Mouse (Mus musculus): ENCODE results near the gene Serbp1.

Serbp1 gene

DNA sequence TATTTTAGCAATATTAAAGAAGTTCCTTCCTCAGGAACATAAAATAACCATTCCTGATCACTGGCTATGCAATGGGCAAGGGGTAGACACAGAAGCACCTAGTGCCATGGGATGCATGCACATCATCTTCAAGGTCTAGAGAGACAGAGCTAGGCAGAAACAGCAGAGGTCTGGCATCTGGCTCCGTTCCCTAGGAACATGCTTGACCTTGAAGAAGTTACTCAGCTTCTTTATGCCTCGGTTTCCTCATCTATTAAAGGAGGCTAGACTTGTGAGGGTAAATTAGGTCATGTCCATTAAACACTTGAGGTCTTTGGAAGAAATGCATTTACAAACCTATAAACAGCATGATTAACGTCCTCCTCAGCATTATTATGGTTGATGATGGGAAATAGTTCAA lies 2.3 kb upstream of the Serbp1 start:
- DNase-seq (ENCODE audit: low read depth, low spot score), result no peak

DNA sequence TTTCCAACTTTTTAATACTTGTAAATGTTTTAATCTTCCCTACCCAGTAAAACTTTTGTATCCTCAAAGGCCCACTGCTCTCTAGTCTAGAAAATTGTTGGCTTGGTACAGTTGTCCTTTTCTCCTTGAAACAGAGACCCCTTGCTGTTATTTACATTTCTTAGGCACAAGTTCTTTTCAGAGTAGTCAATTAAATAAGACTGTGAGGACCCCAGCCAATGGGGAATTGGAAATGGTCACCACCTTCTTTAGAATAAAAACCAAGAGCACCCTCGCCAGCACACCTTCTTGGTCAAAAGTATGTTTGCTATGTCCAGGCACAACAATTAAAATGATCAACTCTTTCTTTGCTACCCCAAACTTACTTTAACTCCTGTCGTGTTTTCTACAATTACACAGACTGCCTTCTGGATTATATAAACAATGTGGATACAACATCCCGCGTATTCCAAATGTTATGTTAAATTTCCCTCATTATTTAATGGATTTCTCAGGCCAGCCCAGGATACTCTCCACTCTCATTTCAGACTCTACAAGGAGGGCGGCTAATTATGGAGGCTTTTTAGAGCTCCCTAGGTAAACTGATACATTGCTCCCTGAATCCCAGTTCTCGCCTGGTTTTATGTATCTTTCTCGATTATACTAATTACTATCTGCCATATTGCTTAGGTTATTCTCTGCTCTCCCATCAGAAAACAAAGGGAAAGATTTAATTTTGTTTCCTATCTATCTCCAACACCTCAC lies 1.3 kb upstream of the Serbp1 start:
- no peak for DNase-seq (ENCODE audit: low read depth, low spot score)

GRCm38 (mm10) chr6:67241263-67241662 lies 3.3 kb downstream of the Serbp1 start:
- DNase-seq (ENCODE audit: low read depth, low spot score), result no peak

DNA sequence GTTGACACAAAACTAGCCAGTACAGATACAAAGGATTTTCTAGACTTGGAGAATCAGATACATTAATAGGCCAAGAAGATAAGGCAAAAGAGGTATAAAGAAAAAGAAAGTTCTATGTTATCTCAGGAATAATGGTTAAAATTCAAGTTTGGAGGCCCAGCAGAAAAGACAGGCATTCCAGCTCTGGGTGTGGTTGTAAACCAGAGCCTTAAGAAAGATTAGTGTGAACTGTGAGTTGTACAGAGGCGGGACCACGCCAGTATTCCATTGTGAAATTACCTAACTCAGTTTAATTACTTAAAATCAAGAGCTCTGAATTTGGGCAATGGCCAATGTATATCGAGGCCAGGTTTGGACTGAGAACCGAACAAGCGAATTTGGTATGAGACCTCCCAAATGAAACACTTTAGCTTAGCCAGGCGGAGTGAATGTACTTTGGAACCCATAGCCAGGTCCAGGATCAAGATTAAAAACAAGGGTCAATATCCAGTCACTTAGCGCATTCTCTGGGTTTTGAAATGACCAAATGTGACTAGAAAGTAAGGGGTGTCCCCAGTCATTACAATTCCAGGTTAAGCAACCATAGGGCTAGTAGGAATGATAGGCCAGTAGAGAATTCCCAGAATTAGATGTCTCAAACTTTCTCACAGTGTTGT lies 5.9 kb downstream of the Serbp1 start:
- no peak for DNase-seq (ENCODE audit: low read depth, low spot score)

DNA sequence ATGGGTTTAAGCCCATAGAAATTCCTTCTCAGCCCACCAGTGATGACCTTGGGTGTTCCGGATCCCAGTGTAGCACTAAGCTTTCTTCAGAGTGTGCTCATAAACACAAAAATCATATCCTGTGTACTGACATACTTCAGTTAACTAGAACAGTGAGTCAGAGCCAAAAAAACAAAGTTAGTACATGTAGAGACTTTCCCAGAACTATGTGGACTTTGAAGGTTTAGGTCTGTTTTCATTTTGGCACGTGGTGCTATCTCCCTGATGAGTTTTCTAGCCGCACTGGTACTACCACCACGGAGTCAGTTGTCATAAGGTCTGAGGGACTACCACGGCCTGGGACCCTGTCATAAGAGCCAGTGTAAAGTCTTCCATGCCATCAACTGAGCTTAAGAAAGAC lies 6.5 kb downstream of the Serbp1 start:
- no peak for DNase-seq (ENCODE audit: low read depth, low spot score)

DNA sequence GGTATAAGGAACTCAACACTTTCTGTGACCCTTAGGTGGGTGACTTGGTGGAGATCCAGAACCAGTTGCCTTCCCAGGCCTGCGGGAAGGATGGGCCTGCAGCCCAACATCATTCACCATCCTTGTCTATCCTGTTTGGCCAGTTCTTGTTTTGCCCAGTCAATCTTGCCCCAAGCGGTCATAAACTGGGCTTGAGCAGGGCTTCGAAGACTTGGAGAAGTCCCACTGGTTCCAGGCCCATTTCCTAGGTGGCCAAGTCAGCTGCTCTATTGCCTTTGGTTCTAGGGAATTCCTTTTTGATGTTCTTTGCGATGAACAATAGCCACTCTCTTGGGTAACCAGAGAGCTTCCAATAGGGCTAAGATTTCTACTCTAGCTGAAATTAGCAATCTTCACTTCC lies 13.1 kb downstream of the Serbp1 start:
- DNase-seq (ENCODE audit: low read depth, low spot score), result no peak

- no peak for DNase-seq (ENCODE audit: low read depth, low spot score)
Measured at GRCm38 (mm10) chr6:67264935-67265334, 27.0 kb downstream of the Serbp1 start.

GRCm38 (mm10) chr6:67266159-67266657 lies 28.2 kb downstream of the Serbp1 start:
- no peak for DNase-seq (ENCODE audit: low read depth, low spot score)

DNA sequence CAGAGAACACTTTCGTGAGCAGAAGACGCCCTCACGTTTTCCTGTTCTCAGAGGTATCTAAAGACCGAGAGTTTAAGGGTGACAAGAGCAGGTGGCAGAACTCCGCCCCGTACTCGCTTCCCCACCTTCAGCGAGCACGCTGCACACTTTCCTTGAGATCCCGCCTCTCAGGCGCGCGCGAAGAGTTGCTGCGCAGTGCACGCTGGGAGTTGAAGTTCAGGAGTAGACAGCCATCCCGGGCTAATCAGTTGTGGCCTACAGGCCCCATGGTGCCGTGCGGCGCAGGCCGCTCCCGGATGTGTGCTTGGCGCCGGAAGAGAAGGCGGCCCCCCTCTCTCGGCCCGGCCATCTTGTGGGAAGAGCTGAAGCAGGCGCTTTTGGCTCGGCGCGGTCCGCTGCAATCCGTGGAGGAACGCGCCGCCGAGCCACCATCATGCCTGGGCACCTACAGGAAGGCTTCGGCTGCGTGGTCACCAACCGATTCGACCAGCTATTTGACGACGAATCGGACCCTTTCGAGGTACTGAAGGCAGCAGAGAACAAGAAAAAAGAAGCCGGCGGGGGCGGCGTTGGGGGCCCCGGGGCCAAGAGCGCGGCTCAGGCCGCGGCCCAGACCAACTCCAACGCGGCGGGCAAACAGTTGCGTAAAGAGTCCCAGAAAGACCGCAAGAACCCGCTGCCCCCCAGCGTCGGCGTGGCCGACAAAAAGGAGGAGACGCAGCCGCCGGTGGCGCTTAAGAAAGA lies 28.9 kb downstream of the Serbp1 start:
- peak; percentile 94 for DNase-seq (ENCODE audit: low read depth, low spot score)

DNA sequence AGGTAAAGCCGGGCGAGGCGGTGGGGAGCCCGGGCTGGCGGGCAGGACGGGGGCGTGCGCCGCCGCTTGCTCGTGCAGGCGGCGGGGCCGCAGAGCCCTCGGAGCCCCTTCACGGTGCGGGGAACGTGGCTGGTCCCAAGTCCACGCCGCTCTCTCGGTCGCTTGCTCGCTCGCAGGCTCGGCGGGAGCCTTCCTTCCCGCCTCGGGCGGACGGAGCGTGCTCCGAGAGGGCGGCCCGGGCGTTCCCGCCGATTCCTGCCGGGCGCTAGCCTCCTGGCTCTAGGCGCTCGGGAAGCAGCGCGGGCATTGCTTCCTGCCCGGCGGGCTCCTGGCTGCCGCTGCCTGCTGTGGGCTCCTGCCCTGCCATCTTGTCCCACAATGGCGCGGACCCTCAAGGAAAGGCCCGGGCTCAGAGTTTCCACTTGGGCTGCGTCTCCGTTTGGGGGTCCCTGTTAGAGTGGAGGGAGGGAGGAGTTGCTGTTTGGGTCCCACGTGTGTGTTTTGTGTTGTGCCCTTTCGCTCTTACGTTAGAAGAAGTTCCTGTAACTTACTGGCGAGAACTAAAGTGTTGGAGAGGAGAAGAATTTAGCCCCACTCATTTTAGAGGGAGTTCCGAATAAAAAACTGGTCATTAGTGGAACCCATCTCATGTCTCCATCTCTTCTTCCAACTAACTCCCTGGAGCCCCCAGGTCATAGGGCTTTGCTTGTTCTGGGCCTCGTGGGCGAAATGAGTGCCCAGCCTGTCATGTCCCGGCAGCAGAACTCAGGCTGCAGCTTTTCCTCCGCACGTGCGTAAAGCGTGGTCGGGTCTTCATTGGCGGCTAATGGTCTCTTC lies 29.6 kb downstream of the Serbp1 start:
- peak; percentile 42 for DNase-seq (ENCODE audit: low read depth, low spot score)

DNA sequence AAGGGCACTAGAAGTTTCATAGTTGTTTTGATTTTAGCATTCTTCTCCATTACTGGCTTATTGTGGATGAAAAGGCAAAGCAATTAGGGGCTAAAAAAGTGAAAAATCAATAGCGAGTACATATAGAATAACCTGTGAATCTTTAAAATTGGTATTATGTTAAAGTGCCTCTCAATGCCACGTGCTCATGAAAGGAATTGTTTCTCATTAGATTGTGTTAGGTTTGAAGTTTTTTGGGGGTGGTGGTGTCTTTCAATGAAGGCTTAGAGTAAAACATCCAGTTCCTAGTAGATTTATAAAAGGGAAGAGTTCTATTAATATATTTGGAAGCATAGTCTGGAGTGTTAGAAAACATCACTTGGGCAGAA lies 30.3 kb downstream of the Serbp1 start:
- no peak for DNase-seq (ENCODE audit: low read depth, low spot score)

GRCm38 (mm10) chr6:67268983-67269382 lies 31.0 kb downstream of the Serbp1 start:
- no peak for DNase-seq (ENCODE audit: low read depth, low spot score)

DNA sequence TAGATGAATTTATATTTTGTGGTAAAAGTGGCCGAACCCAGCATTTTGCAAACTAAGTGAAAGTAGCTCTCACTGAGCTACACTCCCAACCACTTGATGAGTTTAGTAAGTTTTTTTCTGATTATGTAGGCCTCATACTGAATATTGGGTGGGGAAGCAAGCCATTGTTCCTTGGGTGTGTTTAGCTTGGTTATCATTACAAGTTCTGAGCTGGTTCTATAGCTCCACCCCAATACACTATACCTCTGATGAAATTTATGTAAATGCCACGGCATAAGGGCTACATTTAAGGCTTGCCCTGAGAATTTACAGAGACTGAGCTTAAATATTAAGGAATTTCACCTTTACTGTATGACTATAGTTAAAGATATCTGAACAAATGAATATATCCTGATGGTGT lies 31.5 kb downstream of the Serbp1 start:
- no peak for DNase-seq (ENCODE audit: low read depth, low spot score)

GRCm38 (mm10) chr6:67277944-67278343 lies 40.0 kb downstream of the Serbp1 start:
- no peak for DNase-seq (ENCODE audit: low read depth, low spot score)

- DNase-seq (ENCODE audit: low read depth, low spot score), result no peak
Measured at GRCm38 (mm10) chr6:67281614-67282197, 43.7 kb downstream of the Serbp1 start.

DNA sequence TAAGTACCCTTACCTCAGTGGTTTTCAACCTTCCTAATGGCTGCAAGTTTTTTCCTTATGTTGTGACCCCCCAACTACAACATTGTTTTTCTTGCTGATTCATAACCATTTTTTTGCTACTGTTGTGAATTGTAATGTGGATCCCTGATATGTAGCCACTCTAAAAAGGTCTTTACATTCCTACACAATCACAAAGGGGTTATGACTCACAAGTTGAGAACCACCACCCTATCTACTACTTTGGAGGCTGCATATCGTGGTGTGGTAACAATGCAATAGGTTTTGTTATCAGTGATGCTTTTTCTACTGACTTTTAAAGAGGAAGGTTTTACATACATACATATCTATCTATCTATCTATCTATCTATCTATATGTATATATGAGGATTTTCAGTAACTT lies 44.9 kb downstream of the Serbp1 start:
- DNase-seq (ENCODE audit: low read depth, low spot score), result no peak

DNA sequence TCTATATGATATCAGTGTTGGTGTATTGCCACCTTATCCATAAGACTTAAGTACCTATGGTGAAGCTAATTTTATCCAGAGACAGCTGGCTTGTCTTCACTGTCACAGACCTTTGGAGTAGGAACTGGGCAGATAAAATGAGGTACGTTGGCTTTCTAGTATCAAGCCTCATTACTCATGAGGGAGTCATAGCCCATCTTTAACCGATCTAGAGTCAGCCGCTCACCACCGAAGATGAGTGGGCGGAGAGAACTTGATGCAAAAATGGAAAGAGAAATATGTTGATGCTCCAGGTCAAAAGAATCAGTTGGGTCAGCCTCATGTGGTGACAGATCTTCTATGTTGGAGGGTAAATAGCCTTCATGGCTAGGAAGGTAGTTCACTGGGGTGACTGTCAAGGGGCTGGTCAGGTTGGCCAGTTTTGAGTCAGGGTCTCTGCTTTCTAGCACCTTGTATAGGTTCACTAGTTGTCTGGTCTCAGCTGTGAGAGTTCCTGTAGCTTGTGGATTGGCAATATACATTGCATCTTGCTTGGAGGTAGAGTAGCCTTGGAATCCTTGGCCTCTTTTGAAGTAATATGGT lies 54.2 kb downstream of the Serbp1 start:
- no peak for DNase-seq (ENCODE audit: low read depth, low spot score)

DNA sequence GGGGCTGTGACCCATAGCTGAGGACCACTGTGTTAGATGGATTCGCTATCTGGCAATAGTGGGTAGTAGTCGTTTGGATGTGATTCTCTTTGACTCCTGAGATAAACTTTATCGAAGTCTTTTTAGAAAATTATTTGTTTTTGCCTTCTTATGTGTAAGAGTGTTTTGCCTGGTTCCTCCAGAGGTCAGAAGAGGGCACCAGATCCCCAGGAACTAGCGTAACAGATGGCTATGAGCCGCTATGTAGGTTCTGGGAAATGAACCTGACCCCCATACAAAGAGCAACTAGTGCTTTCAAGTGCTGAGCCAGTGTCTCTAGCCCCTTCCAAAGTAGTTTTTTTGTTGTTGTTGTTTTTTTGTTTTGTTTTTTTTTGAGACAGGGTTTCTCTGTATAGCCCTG lies 58.1 kb downstream of the Serbp1 start:
- no peak for DNase-seq (ENCODE audit: low read depth, low spot score)

DNA sequence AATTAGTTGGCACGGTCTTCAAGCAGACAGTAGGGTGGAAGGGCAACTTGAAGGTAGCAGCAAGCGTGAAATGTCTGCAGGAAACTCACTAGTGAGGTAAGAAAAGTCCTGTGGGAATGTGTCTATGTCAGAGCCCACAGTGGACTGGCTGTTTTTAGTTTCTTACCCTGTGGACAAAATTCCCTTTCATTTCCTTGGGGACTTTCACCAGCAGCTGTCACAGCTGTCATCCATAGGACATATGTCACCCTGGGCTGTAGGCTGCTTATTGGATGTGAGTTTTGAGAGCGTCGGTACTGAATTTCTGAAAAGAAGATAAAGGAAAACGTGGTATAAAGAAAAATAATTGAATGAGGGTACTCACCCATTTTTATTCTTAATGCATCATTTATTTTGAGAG lies 60.8 kb downstream of the Serbp1 start:
- DNase-seq (ENCODE audit: low read depth, low spot score), result no peak

DNA sequence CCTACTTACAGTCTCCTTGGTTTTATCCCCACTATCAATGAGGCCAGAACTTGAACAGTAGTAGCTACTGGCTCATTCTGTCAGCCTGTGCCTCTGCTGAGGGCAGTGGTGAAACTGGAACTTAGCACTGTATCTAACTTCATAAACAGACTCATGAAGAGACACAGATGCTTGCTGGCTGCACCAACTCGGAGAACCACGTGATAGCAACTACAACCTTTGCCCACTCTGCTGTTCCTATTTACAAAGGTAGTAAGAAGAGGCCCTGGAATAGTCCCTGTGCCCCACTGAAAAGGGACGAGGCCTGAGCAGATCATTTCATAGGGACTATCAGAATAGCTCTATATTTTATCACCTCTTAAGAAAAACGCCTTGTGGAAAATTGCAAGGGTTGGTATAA lies 62.3 kb downstream of the Serbp1 start:
- no peak for DNase-seq (ENCODE audit: low read depth, low spot score)

- no peak for DNase-seq (ENCODE audit: low read depth, low spot score)
Measured at GRCm38 (mm10) chr6:67300710-67301163, 62.8 kb downstream of the Serbp1 start.

All from WW6 (cell line).